Mouse (Mus musculus) gastrocnemius, postnatal 25 days (tissue): ENCODE data around the gene Cst7. TPM values are rescaled to one million over a fixed set of nuclear protein-coding genes. Genes with fewer than 3 reads are reported as not detected.
"Not testable (repeated sequence)": the region's sequence is repeated elsewhere in the genome, so short reads cannot be mapped to it uniquely, and the experiment has no call there.

Experiments
- DNase-seq: peaks from one replicate; pipeline ENCODE4 v3.0.0; 2022
- long read RNA-seq, 2 experiments: library from polyadenylated mRNA; stranded (forward); transcript quantifications; one replicate each; pipeline ENCODE4 v2.0.0; 2021
- total RNA-seq, 2 experiments: library from RNA; stranded (reverse); gene quantifications; 1 replicate in 1 of 2; 2 replicates in 1 of 2; pipeline ENCODE4 v1.2.3; 2021

The Cst7 gene
- total RNA-seq: not detected
- long read RNA-seq, experiment 1: 0 reads
- long read RNA-seq, experiment 2: 0 reads

DNA sequence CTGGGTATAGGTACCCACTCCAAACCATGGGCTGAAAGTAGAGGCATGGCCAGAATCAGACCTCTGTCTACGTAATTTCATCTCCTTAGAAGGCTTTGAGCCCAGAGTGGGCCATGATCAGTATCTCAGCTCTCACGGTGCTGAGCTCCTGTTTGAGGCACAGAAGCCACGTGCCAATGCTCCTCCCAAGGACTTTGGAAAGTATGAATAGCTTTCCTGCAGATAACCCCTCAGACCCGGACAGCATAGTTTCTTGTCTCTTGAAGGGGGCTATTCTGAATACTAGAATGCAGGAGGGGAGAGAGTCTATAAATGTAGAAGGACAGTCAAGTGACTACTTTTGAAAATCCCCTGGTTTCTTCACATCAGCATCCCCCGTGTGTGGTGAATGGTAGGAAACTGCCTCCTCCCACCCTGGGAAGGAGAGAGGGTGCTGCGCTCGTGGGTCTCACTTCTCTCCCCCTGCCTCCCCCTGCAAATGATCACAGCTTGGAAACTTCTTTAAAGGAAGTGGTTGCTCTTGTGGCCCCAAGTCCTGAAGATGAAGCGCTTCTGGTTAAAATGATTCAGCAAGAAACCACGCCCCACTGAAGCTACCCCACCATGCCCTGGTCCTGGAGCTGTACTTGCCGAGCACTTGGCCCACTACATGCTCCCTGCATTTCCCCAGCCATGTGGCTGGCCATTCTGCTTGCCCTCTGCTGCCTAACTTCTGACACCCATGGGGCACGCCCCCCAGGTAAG lies at the start of gene Cst7:
Gene Cst7 (plus strand): TSS at position 569 of the 744 bp plus-strand sequence.
- no peak for DNase-seq

DNA sequence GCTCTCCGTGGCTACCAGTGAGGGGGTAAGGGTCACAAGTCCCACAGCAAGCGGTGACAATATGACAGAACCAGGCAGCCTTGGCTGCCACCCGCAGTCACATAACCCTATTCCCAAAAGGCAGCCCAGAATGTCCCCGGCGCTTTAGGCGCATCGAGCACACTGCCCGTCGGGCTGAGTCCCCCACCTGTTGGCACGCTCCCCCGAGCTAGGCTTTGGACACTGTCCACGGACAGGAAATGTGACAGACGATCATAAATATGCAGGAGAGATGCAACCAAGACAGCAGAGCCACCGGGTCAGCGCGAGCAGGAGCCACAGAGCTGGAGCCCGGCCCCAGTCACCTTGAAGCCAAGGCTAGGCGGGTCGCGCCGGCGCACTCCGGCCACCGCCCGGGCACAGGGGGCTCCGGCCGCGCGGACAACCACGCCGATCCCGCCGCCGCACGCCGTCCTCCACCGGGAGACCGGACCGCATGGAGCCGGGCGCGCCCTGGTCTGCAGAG lies 44.5 kb upstream of the Cst7 start:
- DNase-seq: no peak

DNA sequence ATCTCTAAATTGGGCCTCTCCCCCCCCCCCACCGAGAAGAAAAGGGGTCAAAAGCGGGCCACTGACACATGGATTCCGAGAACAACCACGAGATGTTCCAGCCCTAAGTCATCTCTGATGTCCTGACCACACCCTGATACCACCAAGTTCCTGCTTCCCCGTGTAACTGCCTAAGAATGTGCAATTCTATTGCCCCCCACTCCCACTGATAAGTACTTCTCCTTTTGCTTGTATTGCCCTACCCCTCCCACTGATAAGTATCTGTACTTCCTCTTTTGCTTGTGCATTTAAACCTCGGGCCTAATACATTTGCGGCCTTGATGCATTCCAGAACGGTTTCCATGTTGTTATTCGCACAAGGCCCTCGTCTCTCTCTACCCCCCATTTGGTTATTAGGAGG lies 20.6 kb upstream of the Cst7 start:
- DNase-seq: not testable (repeated sequence)

DNA sequence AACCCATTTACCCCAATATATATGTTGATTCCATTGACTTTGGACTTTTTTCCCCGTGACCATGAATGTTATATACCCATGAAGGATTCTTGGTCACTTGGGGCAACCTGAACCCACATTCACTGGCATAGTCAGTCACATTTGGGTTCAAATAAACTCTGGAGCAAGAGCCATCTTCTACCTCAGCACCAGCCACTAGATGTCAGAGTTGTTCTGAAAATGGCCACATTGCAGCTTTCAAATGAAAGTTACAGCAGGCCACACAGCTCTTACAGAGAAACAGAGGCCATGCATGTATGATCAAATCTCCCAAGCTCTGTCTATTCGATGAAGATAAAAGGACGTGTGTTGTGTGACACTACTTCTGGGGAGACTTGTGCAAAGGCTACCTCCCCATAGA lies 11.6 kb upstream of the Cst7 start:
- DNase-seq: no peak

DNA sequence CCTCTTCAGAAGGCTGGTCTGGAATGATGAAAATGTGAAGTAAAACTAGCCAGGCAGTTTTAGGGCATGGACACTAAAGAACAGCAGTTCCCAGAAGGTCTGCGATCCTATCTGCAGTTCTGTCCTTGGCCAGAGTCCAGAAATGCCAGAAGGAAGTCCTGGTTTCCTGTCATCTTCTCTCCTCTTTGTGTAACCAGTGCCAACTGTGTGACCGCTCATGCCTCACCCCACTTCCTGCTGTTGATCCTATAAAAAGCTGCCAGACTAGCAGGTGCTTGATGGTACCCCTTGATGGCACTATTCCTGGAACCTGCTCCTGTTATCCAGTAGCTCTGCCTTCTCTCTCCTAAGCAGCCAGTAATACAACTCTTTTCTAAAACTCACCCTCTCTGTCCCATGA lies 3.2 kb upstream of the Cst7 start:
- no peak for DNase-seq

DNA sequence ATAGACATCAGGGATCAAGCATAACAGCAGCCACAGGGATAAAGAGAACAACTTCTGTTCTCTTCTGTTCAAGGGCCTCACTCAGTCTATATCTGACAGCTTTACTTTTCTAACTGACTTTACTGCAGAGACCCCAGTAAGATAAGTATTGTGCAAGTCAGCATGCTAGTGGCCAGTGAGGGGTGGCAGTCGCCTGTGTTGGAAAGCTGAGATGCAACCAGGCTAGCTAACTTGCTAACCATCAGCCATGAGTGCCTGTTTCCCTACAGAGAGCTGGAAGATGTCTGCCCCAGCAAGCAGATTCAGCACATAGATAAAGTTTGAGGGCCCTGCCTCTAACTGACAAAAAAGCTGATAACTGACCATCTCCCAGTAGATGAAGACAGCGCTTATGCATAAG lies 546 bp downstream of the Cst7 start:
- DNase-seq: no peak

DNA sequence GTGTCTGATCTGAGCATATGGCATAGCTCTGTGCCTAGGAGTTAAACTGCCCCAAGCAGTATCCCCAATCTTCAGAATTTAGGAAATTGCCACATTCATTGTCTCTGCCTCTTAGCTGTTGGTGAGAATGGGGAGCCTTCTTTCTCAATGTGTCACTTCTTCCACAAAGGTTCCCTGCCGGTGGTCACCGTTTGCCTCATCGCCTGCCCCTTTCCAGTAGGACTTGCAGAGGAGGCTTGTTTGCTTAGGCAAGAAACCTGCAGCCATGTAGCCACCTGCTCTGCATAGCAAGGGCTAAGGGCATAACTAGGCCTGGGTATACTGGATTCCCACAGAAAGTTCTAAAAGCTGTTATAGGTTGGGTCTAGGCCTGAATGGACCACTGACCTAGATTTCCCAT lies 2.2 kb downstream of the Cst7 start:
- no peak for DNase-seq

DNA sequence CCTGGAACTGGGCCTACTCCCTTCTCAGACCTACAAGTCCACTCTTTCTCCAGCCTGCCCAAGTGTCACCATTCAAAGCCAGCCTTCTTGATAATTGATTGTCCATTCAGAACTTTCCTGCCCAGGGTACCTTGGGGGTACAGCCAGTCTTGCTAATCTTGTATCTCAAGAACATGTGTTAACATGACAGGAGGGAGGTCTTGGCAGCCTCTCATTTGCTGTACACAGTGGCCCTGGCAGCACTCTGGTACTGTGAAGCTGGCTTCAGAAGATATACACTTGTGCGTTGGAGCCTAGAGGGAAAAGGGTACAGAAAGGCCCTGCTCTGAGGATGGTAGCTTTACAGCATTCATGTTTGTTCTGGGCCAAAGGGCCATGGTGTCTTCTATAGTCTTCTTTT lies 6.0 kb downstream of the Cst7 start:
- no peak for DNase-seq

DNA sequence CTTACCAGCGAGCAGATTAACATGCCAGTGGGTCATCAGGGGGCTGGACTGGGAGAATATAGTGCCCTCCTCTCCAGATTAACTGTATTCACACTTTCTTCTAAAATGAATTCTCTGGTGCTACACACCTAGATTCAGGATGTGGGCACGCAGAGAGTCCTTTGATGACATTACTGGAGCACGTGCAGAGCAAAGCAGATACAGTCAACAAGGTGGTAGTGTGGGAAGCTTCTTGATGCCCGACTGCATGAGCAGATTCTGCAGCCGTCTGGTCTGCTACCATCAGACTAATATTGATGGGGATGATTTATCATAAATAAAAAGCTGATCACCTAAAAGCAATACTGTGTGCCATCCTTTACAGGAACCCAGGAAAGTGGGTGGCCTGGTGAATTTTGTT lies 8.4 kb downstream of the Cst7 start:
- DNase-seq: no peak

DNA sequence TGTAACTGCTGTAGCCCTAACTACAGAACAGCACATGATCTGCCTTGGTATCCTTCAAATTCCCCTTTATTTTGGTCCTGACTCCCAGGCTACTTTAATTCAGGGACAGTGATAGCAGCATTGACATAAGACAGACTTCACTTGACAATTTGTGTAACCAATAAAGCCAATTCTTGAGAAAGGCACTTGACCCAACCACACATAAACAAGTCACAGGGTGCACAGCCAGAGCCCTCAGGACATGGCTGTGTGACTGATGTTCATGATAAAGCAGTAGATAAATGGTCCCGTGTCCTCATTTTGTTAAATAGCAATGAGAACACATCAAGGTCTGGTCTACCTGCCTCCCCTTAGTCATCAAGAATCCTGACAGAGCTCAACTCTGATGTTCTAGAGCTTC lies 9.4 kb downstream of the Cst7 start:
- no peak for DNase-seq

DNA sequence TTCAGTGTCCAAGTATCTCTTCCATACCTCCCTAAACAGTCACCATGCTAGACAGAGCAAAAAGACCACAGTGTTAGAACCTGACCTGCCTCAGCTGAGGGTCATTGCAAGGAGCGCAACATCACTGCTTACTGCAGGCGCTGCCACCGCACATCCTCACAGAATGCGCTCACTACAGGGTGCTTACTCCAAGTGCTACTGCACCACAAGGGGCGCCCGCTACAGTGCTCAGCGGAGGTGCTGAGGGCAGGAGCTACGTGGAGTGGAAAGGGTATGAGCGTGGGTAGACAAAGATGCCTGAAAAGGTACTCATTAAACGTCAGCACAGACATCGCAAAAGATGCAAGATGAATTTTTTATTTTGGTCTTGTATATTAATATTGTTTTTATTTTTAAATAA lies 18.9 kb downstream of the Cst7 start:
- DNase-seq: no peak

DNA sequence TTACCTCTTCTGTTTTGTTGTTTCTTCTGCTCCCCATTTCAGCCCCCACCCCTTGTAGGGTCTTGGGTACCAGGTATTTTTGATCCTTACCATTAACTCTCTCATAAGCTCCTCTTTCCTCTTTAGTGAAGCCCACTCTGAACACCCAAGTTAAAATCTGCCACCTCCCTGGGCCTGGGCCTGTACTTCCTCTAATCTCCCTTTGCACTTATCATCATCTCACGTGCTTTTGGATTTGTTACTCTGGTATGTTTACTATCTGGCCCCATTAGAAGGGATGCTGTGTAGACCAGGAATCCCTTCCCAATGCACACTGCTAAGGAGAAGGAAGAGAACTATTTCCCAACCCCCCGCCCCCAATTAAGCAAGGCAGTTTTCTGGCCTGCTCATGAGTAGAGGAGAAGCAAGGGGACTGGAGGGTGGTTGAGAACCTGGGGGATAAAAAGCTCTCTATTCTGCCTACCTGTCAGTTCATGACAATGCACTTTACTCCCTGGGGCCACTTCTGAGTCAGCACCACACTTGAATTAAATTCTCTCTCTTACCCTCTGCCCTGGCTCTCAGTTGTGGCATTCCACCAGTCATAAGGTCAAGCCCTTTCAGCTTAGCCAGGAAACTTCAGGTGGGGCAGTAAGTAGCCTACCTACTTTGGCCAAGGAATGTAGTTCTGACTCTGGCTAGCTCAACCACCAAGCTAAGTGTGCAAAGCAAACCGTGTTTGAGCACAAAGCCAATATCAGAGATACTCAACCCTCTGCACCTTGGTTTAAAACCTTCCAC lies 25.4 kb downstream of the Cst7 start:
- no peak for DNase-seq

DNA sequence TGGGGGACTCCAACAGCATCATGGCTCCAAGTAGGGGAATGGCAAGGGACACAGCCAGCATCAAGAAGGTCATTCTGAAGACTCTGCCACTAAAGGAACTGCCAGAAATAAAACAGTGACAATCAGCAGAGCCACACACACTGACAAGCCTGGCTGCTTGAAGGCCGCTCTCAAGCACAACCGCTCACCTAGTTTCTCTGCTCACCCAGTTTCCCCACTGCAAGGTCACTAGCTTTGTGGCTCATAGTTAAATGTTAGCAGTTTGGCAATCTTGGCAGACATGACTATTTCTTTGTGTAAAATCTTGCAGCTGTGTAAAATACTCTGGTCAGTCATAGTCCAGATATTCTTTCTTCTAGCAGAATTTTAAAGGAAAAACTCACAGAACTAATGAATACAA lies 30.0 kb downstream of the Cst7 start:
- DNase-seq: no peak

DNA sequence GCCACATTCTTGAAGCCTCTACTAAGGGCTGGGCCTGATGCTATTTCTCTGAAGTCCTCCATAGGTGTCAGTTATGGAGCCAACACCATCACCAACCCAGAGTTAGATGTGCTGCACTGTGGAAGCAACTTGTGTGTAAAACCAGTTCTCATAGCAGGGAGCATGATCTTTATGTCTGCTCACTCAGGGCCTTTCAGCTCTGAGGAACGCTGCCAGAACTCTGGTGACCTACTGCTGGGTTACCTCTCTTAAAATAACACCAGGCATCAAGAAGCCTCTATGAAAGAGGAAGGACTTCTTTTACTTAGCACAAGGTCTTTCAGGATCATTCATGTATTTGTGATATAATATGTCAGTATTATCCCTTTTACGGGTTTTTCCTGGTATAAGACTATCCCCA lies 32.0 kb downstream of the Cst7 start:
- no peak for DNase-seq

DNA sequence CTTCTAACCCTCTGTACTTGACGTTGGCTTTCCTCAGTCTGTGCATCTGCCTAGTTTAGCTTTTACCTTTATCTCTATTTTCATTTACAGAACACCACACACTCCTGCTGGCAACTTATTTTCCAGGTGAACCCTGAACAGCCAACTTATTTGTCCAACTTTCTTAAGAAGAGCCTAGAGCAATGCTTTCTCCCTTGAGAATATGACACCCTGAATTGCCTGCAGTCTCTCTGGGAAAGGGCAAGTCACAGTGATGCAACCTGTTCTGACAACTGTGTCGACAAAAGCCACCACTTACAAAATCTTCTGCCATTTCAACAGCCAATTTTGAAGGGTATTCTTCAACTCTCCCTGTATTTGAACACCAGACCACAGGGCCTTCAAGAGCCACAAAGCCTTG lies 34.6 kb downstream of the Cst7 start:
- DNase-seq: no peak

DNA sequence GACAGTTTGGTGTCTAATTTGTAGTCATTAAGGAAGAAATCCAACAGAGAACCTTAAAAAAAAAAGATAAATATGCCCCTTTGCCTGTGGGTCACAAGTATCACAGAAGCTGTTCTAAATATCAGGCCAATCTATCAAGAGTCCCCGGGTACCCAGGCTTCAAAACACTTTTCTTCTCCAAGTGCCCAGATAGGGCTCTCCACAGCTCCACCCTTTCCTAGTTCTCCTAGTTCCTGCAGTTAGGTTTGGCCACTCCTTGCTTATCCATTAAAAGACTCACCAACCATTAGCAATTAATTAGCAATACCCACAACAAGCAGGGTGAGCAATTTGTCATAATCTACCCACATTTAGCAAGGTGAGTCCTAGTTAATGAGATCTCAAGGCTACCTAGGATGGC lies 36.9 kb downstream of the Cst7 start:
- no peak for DNase-seq

DNA sequence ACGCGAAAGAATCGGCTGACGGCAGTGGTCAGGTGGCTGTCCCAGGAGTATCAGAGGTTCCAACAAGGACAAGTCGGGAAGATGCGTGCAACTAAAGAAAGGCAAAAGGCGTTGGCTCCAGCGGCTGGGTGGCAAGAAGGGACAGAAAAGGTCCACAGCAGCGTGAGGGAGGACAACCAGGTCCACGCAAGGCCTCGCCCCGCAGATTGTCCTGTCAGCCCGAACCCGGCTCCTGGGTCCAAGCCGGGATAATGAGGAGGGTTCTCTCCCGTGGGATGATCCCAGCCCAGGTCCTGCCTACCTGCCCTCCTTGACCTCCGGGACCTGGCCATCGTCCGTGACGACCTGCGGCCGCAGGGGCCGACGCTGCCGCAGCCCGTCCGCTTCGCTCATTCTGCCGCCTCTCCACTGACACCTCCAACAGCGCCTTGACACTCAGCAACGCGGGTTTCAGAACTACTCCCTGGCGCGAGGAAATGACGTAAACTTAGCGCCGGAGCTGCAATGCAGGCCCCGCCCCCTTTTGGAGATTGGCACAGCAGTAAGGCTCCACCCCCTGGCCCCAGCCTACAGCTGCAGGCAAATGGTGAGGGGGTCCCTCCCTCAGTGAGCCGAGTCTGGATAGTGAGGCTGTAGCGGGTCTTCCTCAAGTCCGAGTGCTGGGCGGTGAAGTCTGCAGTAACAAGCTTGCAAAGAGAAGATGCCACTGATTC lies 38.0 kb downstream of the Cst7 start, which contains the start of gene Apmap:
Gene Apmap (minus strand): TSS at position 481 of the 713 bp plus-strand sequence.
- peak; percentile 93 for DNase-seq

DNA sequence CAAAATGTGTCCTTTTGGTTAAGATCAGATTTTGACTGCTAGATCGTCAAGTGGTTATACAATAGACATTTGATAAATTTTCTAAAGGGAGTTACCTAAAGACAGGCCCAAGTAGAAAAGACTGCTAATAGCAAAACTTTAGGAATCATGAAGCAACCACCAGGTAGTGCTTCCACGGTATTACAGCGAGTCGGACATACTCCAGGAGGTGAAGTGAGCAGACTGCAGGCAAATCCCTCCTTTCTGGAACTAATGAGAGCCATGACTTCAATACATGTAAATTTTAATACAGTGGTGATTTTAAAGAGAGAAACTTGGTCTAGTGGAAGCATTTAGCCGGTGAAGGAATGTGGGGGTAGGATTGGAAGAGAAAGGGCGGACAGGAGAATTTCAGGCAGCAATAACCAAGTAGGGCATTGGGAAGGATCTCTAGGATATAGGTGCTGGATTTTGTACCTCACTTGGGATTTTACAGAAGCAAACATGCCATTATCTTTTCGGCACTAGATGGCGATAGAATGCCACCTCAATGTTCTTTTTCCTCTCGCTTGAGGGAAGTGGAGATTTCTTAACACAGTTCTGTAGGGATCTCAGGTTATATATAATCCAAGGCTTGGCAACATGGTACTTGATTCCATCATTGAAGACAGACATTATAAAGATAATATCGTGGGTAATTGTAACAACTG lies 38.8 kb downstream of the Cst7 start:
- DNase-seq: no peak

DNA sequence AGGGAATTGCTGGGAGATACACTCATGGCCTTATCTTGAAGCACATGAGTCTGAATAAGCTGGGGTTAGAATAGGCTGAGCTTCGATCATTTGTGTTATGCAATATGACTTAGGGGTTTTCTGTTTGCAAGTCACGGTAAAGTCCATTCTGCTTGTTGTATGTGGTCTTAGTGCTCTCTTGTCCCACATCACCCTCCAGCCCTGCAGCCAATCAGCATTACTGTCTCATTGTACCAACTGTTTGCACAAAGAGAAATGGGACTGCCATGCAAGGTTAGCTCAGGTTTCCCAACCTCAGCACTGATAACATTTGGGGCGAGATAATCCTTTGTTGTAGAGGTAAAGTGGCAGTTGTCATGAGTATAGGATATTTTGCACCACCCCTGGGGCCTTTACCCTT lies 39.9 kb downstream of the Cst7 start:
- DNase-seq: no peak

DNA sequence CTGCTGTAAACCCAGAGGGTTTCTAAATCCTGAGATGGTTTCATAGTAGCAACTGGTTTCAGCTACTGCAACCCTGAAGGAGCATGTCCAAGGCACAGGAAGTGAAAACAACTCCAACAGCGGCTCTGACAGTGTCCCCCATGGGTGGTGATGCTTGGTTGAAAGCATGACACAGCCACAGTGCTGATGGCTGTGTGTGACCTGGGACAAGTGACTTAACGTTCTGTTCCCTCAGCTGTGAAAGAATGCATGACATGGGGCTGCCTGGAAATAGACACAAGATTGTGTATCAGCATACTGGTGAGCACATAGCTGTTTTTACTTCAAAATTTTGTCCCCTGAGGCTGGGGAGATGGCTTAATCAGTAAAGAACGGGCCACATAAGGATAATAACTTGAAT lies 51.5 kb downstream of the Cst7 start:
- DNase-seq: peak; percentile 34

DNA sequence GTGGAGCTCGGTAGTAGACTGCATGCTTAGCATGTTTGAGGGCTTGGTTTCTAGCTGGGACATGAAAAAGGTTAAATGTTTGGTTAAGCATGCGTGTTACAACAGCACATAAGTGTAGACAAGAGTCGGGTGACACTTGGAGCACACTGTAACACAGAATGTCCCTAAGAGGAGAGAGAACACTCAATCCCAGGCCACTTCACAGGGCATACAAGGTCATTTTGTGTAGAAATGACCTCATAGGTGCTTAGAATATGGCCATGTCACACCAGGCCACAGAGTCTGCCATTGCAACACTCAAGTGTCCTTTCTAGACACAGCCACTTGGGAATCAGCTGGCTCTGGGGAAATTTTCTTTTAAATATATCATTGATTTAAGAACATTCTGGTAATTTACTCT lies 53.7 kb downstream of the Cst7 start:
- no peak for DNase-seq

DNA sequence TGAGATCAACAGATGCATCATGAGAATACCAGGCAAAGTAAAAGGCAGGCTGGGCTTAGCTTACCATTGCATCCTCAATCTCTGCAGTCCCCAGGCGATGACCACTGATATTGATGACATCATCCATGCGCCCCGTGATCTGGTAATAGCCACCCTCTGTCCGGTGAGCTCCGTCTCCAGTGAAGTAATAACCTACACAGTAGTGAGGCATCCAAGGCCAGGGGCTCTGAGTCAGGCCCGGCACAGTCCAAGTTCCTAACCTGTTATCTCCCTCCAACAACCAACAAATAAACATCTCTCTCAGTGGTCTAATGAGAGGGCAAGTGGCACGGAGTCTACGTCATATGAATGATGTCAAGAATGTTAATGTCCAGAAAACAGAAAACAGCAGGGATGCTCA lies 54.7 kb downstream of the Cst7 start:
- DNase-seq: no peak
